Comparison of ENCODE assay signal across 23 mouse cellular contexts in the genomic region with DNA sequence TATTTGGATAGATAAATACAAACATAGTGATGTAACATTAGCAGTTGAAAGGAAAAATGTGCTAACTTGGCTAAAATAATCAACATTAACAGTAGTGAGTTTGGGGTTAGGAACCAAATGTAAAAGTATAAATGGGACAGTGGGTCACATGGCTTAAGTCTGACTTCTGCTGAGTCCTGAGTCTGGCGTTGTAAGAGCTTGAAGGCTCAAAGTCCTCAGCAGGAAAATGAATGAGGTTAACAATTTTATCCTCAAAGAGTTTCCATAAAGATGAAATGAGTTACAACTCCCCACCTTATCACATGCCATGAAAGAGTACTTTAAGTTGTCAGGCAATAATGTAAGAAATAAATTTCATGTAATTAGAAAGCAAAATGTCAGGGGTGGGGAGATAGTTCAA. TPM values are rescaled to one million over a fixed set of nuclear protein-coding genes. Genes with fewer than 3 reads are reported as not detected.
A peak's percentile ranks its signal among the peaks of the same experiment; 100 is the strongest.
DNase-seq lines count a peak whose midpoint lies in the region; ATAC-seq and TF ChIP-seq lines count a peak whose summit lies in the region.
"Had no signal": no experiment of that assay in that cellular context is flagged by ENCODE, and none has a peak within 500 bp of the region (broad histone marks: within the 10 kb centered on the region; RNA-seq: fewer than 3 reads in every experiment).

No protein-coding gene starts in this region.

- no peaks in the 10 kb centered on the region for H3K36me3 ChIP-seq in stomach, embryonic 15.5 days
- H3K36me3 ChIP-seq in stomach, postnatal 0 days (ENCODE audit: control insufficient read depth, insufficient read depth, low read length), result no peaks in the 10 kb centered on the region
- no peaks in the 10 kb centered on the region for H3K36me3 ChIP-seq in intestine, embryonic 16.5 days (ENCODE audit: control insufficient read depth, insufficient read depth, low read length)
- H3K36me3 ChIP-seq: embryonic facial prominence, embryonic 13.5 days; embryonic facial prominence, embryonic 15.5 days; forebrain, embryonic 10.5 days; forebrain, embryonic 12.5 days had no signal

- H3K4me3 ChIP-seq in stomach, embryonic 15.5 days (replicated peaks), result no peak overlapping the region
- H3K4me3 ChIP-seq in stomach, postnatal 0 days (ENCODE audit: low read depth, low read length), result no peak overlapping the region
- no peak overlapping the region for H3K4me3 ChIP-seq in intestine, embryonic 16.5 days (ENCODE audit: low read length)
- H3K4me3 ChIP-seq: embryonic facial prominence, embryonic 13.5 days; embryonic facial prominence, embryonic 15.5 days; erythroblast, embryonic 14.5 days; forebrain, embryonic 10.5 days; forebrain, embryonic 12.5 days had no signal

- ATAC-seq in stomach, embryonic 15.5 days (ENCODE audit: insufficient read depth, low FRiP score, low read depth), result 0 out of 2 replicates have a peak, but pooled peaks have one; percentile 2
- no peak for ATAC-seq in stomach, postnatal 0 days (ENCODE audit: low FRiP score, low TSS enrichment)
- ATAC-seq in intestine, embryonic 16.5 days, result peak; percentile 57
- ATAC-seq: forebrain, embryonic 14.5 days; forebrain, embryonic 16.5 days had no signal

- no peak overlapping the region for H3K9ac ChIP-seq in stomach, embryonic 15.5 days
- no peak overlapping the region for H3K9ac ChIP-seq in stomach, postnatal 0 days (ENCODE audit: low read length)
- no peak overlapping the region for H3K9ac ChIP-seq in intestine, embryonic 16.5 days (ENCODE audit: low read depth, low read length)
- H3K9ac ChIP-seq: embryonic facial prominence, embryonic 13.5 days; embryonic facial prominence, embryonic 15.5 days; forebrain, embryonic 12.5 days had no signal

- no peak overlapping the region for H3K4me2 ChIP-seq in stomach, embryonic 15.5 days
- no peak overlapping the region for H3K4me2 ChIP-seq in stomach, postnatal 0 days (replicated peaks; ENCODE audit: low read depth)
- H3K4me2 ChIP-seq in intestine, embryonic 16.5 days (ENCODE audit: low read depth, low read length), result no peak overlapping the region
- H3K4me2 ChIP-seq: embryonic facial prominence, embryonic 13.5 days; embryonic facial prominence, embryonic 15.5 days; forebrain, embryonic 12.5 days had no signal

- no peaks in the 10 kb centered on the region for H3K4me1 ChIP-seq in stomach, embryonic 15.5 days
- H3K4me1 ChIP-seq in stomach, postnatal 0 days (replicated peaks; ENCODE audit: control insufficient read depth, insufficient read depth), result no peaks in the 10 kb centered on the region
- no peaks in the 10 kb centered on the region for H3K4me1 ChIP-seq in intestine, embryonic 16.5 days (ENCODE audit: control insufficient read depth, insufficient read depth, low read length)
- H3K4me1 ChIP-seq: embryonic facial prominence, embryonic 13.5 days; embryonic facial prominence, embryonic 15.5 days; forebrain, embryonic 10.5 days; forebrain, embryonic 12.5 days had no signal

- DNase-seq in stomach, postnatal 0 days (ENCODE audit: low spot score), result no peak
- DNase-seq in right cerebral cortex, adult 18-20 months, result no peak
- DNase-seq in frontal cortex, adult 2 months (ENCODE audit: extremely low spot score in 1 of 2, low spot score in 1 of 2), result no peak
- DNase-seq: adrenal gland, adult 2 months; adrenal gland, postnatal 10 days; adrenal gland, postnatal 25 days; cerebellum, adult 11 months; cerebellum, adult 18-20 months; cerebellum, adult 8-10 months; cerebellum, adult 9-11 months; cerebellum, postnatal 14 days; cerebellum, postnatal 36 days; embryo, embryonic 11 days had no signal

- TF ChIP-seq CTCF in stomach, postnatal 0 days (IDR thresholded peaks at IDR 0.05; ENCODE audit: low read depth), result no peak

- no peaks in the 10 kb centered on the region for H3K9me3 ChIP-seq in stomach, embryonic 15.5 days
- H3K9me3 ChIP-seq in stomach, postnatal 0 days (ENCODE audit: control insufficient read depth, low read length), result no peaks in the 10 kb centered on the region
- no peaks in the 10 kb centered on the region for H3K9me3 ChIP-seq in intestine, embryonic 16.5 days (ENCODE audit: control insufficient read depth, low read length)
- H3K9me3 ChIP-seq: embryonic facial prominence, embryonic 13.5 days; embryonic facial prominence, embryonic 15.5 days; forebrain, embryonic 10.5 days; forebrain, embryonic 12.5 days had no signal

- WGBS in stomach, embryonic 15.5 days, result 33% methylated on average over 1 of the region's 1 CpGs
- 40% methylated on average over 1 of the region's 1 CpGs for WGBS in stomach, postnatal 0 days
- 46% methylated on average over 1 of the region's 1 CpGs for WGBS in intestine, embryonic 16.5 days

- H3K27ac ChIP-seq in stomach, embryonic 15.5 days, result no peak overlapping the region
- H3K27ac ChIP-seq in stomach, postnatal 0 days (replicated peaks), result no peak overlapping the region
- H3K27ac ChIP-seq in intestine, embryonic 16.5 days (ENCODE audit: low read length), result no peak overlapping the region
- H3K27ac ChIP-seq: embryonic facial prominence, embryonic 13.5 days; embryonic facial prominence, embryonic 15.5 days; forebrain, embryonic 10.5 days; forebrain, embryonic 12.5 days had no signal

- TF ChIP-seq EP300 in stomach, postnatal 0 days (optimal IDR thresholded peaks at IDR 0.05), result no peak

- H3K27me3 ChIP-seq in stomach, embryonic 15.5 days (replicated peaks), result no peaks in the 10 kb centered on the region
- no peaks in the 10 kb centered on the region for H3K27me3 ChIP-seq in stomach, postnatal 0 days (ENCODE audit: control insufficient read depth, insufficient read depth, low read length)
- H3K27me3 ChIP-seq in intestine, embryonic 16.5 days (replicated peaks; ENCODE audit: control insufficient read depth, insufficient read depth, low read length), result no peaks in the 10 kb centered on the region
- H3K27me3 ChIP-seq: embryonic facial prominence, embryonic 13.5 days; embryonic facial prominence, embryonic 15.5 days; forebrain, embryonic 12.5 days had no signal

RNA-seq across cellular contexts. Expression of gene Fam83b, which starts 13.8 kb away (rescaled TPM):
- 8.9 and 9.4 TPM in 2 replicates for polyA plus RNA-seq in stomach, embryonic 15.5 days (2015; fragmentation: Nextera tagmentation; extraction: Ambion mirVana)
- 4.7 and 5.3 TPM in 2 replicates for polyA plus RNA-seq in stomach, postnatal 0 days (2015; fragmentation: Nextera tagmentation; extraction: Ambion mirVana)
- polyA plus RNA-seq in intestine, embryonic 16.5 days (2015; fragmentation: Nextera tagmentation; extraction: Ambion mirVana), result 11.2 and 13.1 TPM in 2 replicates
- polyA plus RNA-seq in frontal cortex, adult 2 months (2012; rRNA removed), result 0.04 and 0.06 TPM in 2 replicates
- polyA plus RNA-seq: adrenal gland, adult 2 months; C2C12; erythroblast, embryonic 14.5 days; forebrain, embryonic 14.5 days; forebrain, embryonic 16.5 days had no signal
